Mouse (Mus musculus): ENCODE results near the gene Rsph14. TPM values are rescaled to one million over a fixed set of nuclear protein-coding genes. Genes with fewer than 3 reads are reported as not detected.
"Not testable (repeated sequence)": the region's sequence is repeated elsewhere in the genome, so short reads cannot be mapped to it uniquely, and the experiment has no call there.

Gene Rsph14
- total RNA-seq, 2 experiments from 2014 or later: not detected

DNA sequence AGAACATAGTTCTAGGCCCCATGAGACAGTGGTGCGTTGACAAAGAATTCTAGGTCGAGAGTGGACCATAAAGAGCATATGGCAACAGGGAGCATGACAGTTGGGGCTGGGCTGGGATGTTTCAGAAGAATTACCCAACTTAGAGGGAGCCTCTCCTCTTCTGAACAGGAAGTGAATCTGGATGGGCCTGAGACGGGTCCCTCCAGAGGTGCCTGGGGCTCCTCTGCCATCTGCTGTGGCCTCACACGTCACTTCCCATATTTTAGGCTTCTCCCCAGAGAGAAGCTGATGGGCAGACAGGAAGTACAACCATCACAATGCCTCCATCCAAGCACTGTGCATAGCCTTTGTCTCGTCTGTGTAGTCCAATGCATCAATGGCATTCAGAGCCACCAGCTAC, 23.3 kb upstream of the Rsph14 start:
- no peak for ATAC-seq (replicated peaks; ENCODE audit: low FRiP score, poor library complexity, severe bottlenecking)

GRCm38 (mm10) chr10:75054125-75054524, 21.7 kb upstream of the Rsph14 start:
- no peak for ATAC-seq (replicated peaks; ENCODE audit: low FRiP score, poor library complexity, severe bottlenecking)

DNA sequence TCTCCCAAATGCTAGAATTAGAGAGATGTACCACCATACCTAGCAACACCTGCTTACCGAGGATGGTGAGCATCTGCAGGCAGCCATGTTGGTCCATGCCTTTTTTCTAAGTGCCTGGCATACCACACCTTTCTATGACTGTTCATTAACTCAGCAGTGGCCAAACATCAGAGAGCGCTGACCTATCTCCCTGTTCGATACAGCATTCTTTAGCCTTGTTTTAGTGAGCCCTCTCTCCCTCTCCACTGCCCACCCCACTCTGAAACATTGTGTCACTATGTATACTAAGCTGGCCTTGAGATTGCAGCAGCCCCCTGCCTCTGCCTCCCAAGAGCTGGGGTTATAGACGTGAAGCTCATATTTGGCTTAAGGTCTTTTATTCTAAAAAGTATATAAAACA, 21.3 kb upstream of the Rsph14 start:
- no peak for ATAC-seq (replicated peaks; ENCODE audit: low FRiP score, poor library complexity, severe bottlenecking)

DNA sequence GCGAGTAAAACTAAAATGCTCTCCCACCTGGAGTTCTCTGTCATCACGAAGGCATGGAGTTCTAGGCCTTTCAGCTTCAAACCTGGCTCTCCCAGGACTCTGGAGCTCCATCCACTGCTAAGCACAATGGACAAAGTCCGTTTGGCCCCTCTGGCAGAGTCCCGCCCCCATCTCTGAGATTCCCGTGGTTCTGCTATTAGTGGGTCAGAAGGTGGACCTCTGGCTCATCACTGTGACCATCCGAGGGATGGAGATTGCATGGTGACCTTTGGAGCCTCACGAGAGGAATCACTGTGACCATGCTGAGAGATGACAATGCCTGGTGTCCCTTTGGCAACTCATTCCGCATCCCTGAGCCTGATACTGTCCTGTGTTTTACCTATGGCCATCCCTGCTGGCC, 20.5 kb upstream of the Rsph14 start:
- ATAC-seq (replicated peaks; ENCODE audit: low FRiP score, poor library complexity, severe bottlenecking): no peak

DNA sequence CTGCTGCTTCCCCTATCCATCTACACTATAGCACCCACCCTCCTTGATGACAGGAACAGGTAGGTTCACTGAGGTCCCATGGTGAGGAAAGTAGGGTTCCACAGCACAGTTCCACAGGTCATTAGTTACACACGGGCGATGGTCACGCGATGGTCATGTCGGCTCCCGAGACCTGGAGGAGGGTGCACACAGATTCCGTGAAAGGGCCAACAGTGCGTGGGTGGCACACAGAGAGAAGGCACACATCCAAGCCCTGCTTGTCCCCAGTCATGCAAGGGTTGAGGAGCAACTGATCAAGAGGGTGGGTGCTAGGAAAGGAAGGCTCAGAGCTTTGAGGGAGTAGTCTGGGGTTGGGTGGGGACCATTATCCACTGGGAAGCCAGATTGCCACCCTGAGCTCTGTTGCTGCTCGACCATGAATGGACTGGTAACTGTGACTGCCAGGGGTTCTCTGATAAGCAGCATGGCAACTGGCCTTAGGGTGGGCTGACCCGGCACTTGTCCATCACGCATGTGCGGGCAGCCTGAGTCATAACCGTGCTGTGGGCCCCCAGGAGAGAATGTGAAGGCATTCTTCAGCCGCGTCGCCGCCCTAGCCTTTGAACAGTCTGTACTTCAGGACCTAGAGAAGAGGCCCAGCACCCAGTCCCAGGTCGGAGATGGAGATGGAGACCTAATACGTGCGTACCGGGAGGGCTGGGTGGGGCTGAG, 19.1 kb upstream of the Rsph14 start:
- no peak for ATAC-seq (replicated peaks; ENCODE audit: low FRiP score, poor library complexity, severe bottlenecking)

GRCm38 (mm10) chr10:75048711-75049110, 16.3 kb upstream of the Rsph14 start:
- no peak for ATAC-seq (replicated peaks; ENCODE audit: low FRiP score, poor library complexity, severe bottlenecking)

- ATAC-seq (replicated peaks; ENCODE audit: low FRiP score, poor library complexity, severe bottlenecking): no peak
Measured at GRCm38 (mm10) chr10:75045831-75046230, 13.4 kb upstream of the Rsph14 start.

DNA sequence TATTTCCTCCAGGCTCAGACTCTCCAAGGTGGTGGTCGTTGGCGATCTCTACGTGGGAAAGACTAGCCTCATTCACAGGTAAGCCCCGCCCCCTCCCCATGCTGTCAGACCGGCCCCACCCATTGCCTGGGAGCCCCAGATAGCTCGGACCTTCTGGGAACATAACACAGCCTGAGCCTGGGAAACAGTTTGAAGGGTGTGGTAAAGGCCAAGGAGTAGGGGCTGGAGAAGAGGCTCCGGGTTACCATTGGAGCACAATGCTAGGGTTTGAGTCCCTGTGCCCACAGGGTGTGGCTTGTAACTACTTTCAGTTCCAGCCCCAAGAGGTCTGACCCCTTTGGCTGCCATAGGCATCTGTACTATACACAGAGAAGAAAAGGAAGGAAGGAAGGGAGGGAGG, 12.1 kb upstream of the Rsph14 start:
- ATAC-seq (replicated peaks; ENCODE audit: low FRiP score, poor library complexity, severe bottlenecking): no peak

DNA sequence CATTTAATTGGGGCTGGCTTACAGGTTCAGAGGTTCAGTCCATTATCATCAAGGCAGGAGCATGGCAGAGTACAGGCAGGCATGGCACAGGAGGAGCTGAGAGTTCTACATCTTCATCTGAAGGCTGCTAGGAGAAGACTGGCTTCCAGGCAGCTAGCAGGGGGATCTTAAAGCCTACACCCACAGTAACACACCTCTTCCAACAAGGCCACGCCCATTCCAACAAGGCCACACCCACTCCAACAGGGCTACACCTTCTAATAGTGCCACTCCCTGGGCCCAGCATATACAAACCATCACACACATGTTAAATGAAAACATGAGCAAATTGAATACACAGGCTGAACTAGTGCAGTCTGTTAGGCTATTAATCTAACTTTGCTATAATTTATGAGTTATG, 9.7 kb upstream of the Rsph14 start:
- not testable (repeated sequence) for ATAC-seq (replicated peaks; ENCODE audit: low FRiP score, poor library complexity, severe bottlenecking)

- ATAC-seq (replicated peaks; ENCODE audit: low FRiP score, poor library complexity, severe bottlenecking): no peak
Measured at GRCm38 (mm10) chr10:75036883-75037379, 4.5 kb upstream of the Rsph14 start, which contains the start of gene Rab36. Gene Rab36, plus strand, starts transcription at chr10:75037058.

- no peak for ATAC-seq (replicated peaks; ENCODE audit: low FRiP score, poor library complexity, severe bottlenecking)
Measured at GRCm38 (mm10) chr10:75031345-75032114, 856 bp downstream of the Rsph14 start.

- no peak for ATAC-seq (replicated peaks; ENCODE audit: low FRiP score, poor library complexity, severe bottlenecking)
Measured at GRCm38 (mm10) chr10:75030234-75030633, 2.2 kb downstream of the Rsph14 start.

- ATAC-seq (replicated peaks; ENCODE audit: low FRiP score, poor library complexity, severe bottlenecking): no peak
Measured at GRCm38 (mm10) chr10:75029677-75030076, 2.7 kb downstream of the Rsph14 start.

GRCm38 (mm10) chr10:75028743-75029142, 3.6 kb downstream of the Rsph14 start:
- no peak for ATAC-seq (replicated peaks; ENCODE audit: low FRiP score, poor library complexity, severe bottlenecking)

- ATAC-seq (replicated peaks; ENCODE audit: low FRiP score, poor library complexity, severe bottlenecking): no peak
Measured at GRCm38 (mm10) chr10:75026491-75026890, 5.9 kb downstream of the Rsph14 start.

DNA sequence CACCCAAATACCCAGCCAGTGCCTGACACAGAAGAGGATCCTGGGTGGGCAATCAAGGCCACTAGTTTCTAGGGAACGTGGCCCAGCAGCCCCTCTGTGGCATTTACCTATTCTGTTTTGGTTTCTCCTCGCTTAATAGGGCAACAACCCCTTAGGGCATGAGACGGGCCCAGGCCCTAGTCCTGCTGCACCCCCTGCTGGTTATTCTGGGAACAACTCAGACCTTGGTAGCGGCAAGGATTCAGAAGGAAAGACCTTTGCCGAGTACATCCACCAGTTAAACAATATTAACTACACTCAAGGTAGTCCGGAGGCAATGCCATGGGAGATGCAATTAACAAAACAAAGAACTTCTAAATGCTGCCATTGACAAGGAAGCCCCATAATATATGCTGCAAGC, 11.2 kb downstream of the Rsph14 start:
- ATAC-seq (replicated peaks; ENCODE audit: low FRiP score, poor library complexity, severe bottlenecking): no peak; the same call in 1 of the 2 replicates

DNA sequence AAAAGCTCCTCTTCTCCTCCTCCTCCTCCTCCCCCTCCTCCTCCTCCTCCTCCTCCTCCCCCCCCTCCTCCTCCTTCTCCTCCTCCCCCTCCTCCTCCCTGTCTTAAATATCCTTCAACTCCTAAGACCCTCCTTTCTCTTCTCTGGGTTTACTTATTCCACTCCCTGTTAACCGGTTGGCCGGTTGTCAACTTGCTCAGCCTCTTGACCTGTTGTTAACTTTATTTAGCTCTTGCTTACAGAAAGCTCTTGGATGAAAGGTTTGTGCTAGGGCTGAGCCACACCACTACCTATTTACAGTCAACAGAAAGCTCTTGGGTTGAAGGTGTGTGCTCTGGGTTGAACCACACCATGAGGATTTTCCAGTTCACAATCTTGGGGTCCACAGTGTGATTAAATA, 12.1 kb downstream of the Rsph14 start:
- ATAC-seq (replicated peaks; ENCODE audit: low FRiP score, poor library complexity, severe bottlenecking): no peak

- no peak for ATAC-seq (replicated peaks; ENCODE audit: low FRiP score, poor library complexity, severe bottlenecking)
Measured at GRCm38 (mm10) chr10:75016481-75016880, 15.9 kb downstream of the Rsph14 start.

DNA sequence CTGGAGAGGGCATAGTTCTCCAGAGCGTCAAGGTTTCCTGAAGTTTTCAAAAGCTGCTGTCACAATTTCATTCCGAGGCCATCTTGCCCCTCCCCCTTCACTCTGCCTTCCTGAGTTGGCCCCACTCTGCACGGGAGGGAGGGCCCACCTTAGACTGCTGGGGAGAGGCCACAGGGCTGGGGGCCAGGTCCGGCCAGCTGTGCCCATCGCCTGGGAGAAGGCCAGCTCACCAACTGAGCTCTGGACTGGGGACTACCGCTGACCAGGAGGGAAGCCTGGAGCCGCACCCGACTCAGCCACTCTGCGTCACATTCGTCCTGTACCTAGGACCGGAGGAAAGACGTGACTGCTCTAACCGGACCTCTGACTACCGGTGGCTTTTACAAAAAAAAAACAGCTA, 16.9 kb downstream of the Rsph14 start:
- ATAC-seq (replicated peaks; ENCODE audit: low FRiP score, poor library complexity, severe bottlenecking): no peak

- no peak for ATAC-seq (replicated peaks; ENCODE audit: low FRiP score, poor library complexity, severe bottlenecking)
Measured at GRCm38 (mm10) chr10:75010704-75011103, 21.7 kb downstream of the Rsph14 start.
